Mouse (Mus musculus): ENCODE results near the gene 1110002E22Rik. TPM values are rescaled to one million over a fixed set of nuclear protein-coding genes. Genes with fewer than 3 reads are reported as not detected.

Gene 1110002E22Rik
- polyA plus RNA-seq, 1 experiment from 2014 or later, result 3.2 TPM

- 89% methylated on average over 12 of the region's 12 CpGs for WGBS
- no peak for DNase-seq (ENCODE audit: low spot score)
- Histone ChIP-seq H3K27ac (0 out of 2 replicates have a peak overlapping the region, but pooled peaks have one; percentile 84), H3K4me3 (peak overlapping the region; percentile 51), H3K9me3 (no peaks in the 10 kb centered on the region), H3K27me3 (ENCODE audit: insufficient read depth, poor library complexity, severe bottlenecking) (no peaks in the 10 kb centered on the region), H3K4me1 (peaks cover 89% of the 10 kb centered on the region), H3K36me3 (no peaks in the 10 kb centered on the region; the same call in none of the 2 replicates)
These were observed 3.3 kb downstream of the 1110002E22Rik start for GRCm38 (mm10) chr3:138068103-138068502.

GRCm38 (mm10) chr3:138069756-138070511, 5.1 kb downstream of the 1110002E22Rik start:
- no peaks in the 10 kb centered on the region for H3K9me3 ChIP-seq
- WGBS, result 60% methylated on average over 18 of the region's 18 CpGs
- no peaks in the 10 kb centered on the region for H3K27me3 ChIP-seq (ENCODE audit: insufficient read depth, poor library complexity, severe bottlenecking)
- H3K4me3 ChIP-seq, result peak overlapping the region; percentile 51
- H3K27ac ChIP-seq, result peak overlapping the region; percentile 84
- no peaks in the 10 kb centered on the region; the same call in none of the 2 replicates for H3K36me3 ChIP-seq
- H3K4me1 ChIP-seq, result peaks cover 77% of the 10 kb centered on the region
- DNase-seq (ENCODE audit: low spot score), result no peak

GRCm38 (mm10) chr3:138071004-138071403, 6.2 kb downstream of the 1110002E22Rik start:
- 4% methylated on average over 1 of the region's 1 CpGs for WGBS
- Histone ChIP-seq H3K36me3 (no peaks in the 10 kb centered on the region; the same call in none of the 2 replicates), H3K4me3 (peak overlapping the region; percentile 51; the same call in 1 of the 2 replicates), H3K27ac (peak overlapping the region; percentile 84), H3K4me1 (peaks cover 66% of the 10 kb centered on the region), H3K27me3 (ENCODE audit: insufficient read depth, poor library complexity, severe bottlenecking) (no peaks in the 10 kb centered on the region), H3K9me3 (no peaks in the 10 kb centered on the region)
- no peak for DNase-seq (ENCODE audit: low spot score)

GRCm38 (mm10) chr3:138071476-138072073, 6.7 kb downstream of the 1110002E22Rik start:
- H3K4me3 ChIP-seq, result peak overlapping the region; percentile 51
- H3K27me3 ChIP-seq (ENCODE audit: insufficient read depth, poor library complexity, severe bottlenecking), result no peaks in the 10 kb centered on the region
- DNase-seq (ENCODE audit: low spot score), result no peak
- peaks cover 60% of the 10 kb centered on the region for H3K4me1 ChIP-seq
- no peaks in the 10 kb centered on the region for H3K9me3 ChIP-seq
- H3K36me3 ChIP-seq, result no peaks in the 10 kb centered on the region; the same call in none of the 2 replicates
- H3K27ac ChIP-seq, result peak overlapping the region; percentile 84
- WGBS, result 64% methylated on average over 10 of the region's 10 CpGs

GRCm38 (mm10) chr3:138074214-138074613, 9.4 kb downstream of the 1110002E22Rik start:
- WGBS, result 91% methylated on average over 1 of the region's 1 CpGs
- Histone ChIP-seq H3K9me3 (no peaks in the 10 kb centered on the region), H3K4me1 (peaks cover 36% of the 10 kb centered on the region), H3K36me3 (no peaks in the 10 kb centered on the region), H3K27ac (no peak overlapping the region), H3K27me3 (ENCODE audit: insufficient read depth, poor library complexity, severe bottlenecking) (no peaks in the 10 kb centered on the region), H3K4me3 (no peak overlapping the region)
- no peak for DNase-seq (ENCODE audit: low spot score)

GRCm38 (mm10) chr3:138075209-138075608, 10.4 kb downstream of the 1110002E22Rik start:
- no peak for DNase-seq (ENCODE audit: low spot score)
- Histone ChIP-seq H3K36me3 (no peaks in the 10 kb centered on the region), H3K4me1 (peaks cover 26% of the 10 kb centered on the region), H3K4me3 (no peak overlapping the region), H3K27ac (peak overlapping the region; percentile 50; the same call in 1 of the 2 replicates), H3K27me3 (ENCODE audit: insufficient read depth, poor library complexity, severe bottlenecking) (no peaks in the 10 kb centered on the region), H3K9me3 (no peaks in the 10 kb centered on the region)
- 74% methylated on average over 8 of the region's 8 CpGs for WGBS

- DNase-seq (ENCODE audit: low spot score), result no peak
- Histone ChIP-seq H3K36me3 (no peaks in the 10 kb centered on the region), H3K4me3 (no peak overlapping the region), H3K9me3 (no peaks in the 10 kb centered on the region), H3K4me1 (peaks cover 7% of the 10 kb centered on the region; the same call in 1 of the 2 replicates), H3K27me3 (ENCODE audit: insufficient read depth, poor library complexity, severe bottlenecking) (no peaks in the 10 kb centered on the region), H3K27ac (no peak overlapping the region)
- 82% methylated on average over 11 of the region's 11 CpGs for WGBS
These were observed 12.9 kb downstream of the 1110002E22Rik start for GRCm38 (mm10) chr3:138077476-138078340.

- Histone ChIP-seq H3K4me1 (peaks cover 14% of the 10 kb centered on the region), H3K27me3 (ENCODE audit: insufficient read depth, poor library complexity, severe bottlenecking) (no peaks in the 10 kb centered on the region), H3K36me3 (no peaks in the 10 kb centered on the region), H3K9me3 (no peaks in the 10 kb centered on the region), H3K4me3 (no peak overlapping the region), H3K27ac (no peak overlapping the region)
- 42% methylated on average over 1 of the region's 1 CpGs for WGBS
- no peak for DNase-seq (ENCODE audit: low spot score)
These were observed 13.8 kb downstream of the 1110002E22Rik start for GRCm38 (mm10) chr3:138078701-138079100.

GRCm38 (mm10) chr3:138083073-138083637, 18.3 kb downstream of the 1110002E22Rik start:
- Histone ChIP-seq H3K36me3 (no peaks in the 10 kb centered on the region), H3K27me3 (ENCODE audit: insufficient read depth, poor library complexity, severe bottlenecking) (no peaks in the 10 kb centered on the region), H3K4me3 (no peak overlapping the region), H3K27ac (peak overlapping the region; percentile 47; the same call in 1 of the 2 replicates), H3K4me1 (peaks cover 19% of the 10 kb centered on the region), H3K9me3 (no peaks in the 10 kb centered on the region)
- DNase-seq (ENCODE audit: low spot score), result no peak
- 87% methylated on average over 1 of the region's 1 CpGs for WGBS

- H3K4me1 ChIP-seq, result peaks cover 19% of the 10 kb centered on the region
- H3K9me3 ChIP-seq, result no peaks in the 10 kb centered on the region
- H3K27ac ChIP-seq, result peak overlapping the region; percentile 53; the same call in 1 of the 2 replicates
- WGBS, result 64% methylated on average over 4 of the region's 4 CpGs
- DNase-seq (ENCODE audit: low spot score), result no peak
- no peaks in the 10 kb centered on the region for H3K27me3 ChIP-seq (ENCODE audit: insufficient read depth, poor library complexity, severe bottlenecking)
- no peaks in the 10 kb centered on the region for H3K36me3 ChIP-seq
- H3K4me3 ChIP-seq, result no peak overlapping the region
These were observed 19.0 kb downstream of the 1110002E22Rik start for GRCm38 (mm10) chr3:138083896-138084295.

GRCm38 (mm10) chr3:138095301-138095700, 30.4 kb downstream of the 1110002E22Rik start:
- 69% methylated on average over 3 of the region's 3 CpGs for WGBS
- no peak for DNase-seq (ENCODE audit: low spot score)
- no peak overlapping the region for H3K27ac ChIP-seq

GRCm38 (mm10) chr3:138095718-138096117, 30.9 kb downstream of the 1110002E22Rik start:
- H3K9me3 ChIP-seq, result no peaks in the 10 kb centered on the region
- H3K4me1 ChIP-seq, result peaks cover 22% of the 10 kb centered on the region; the same call in 1 of the 2 replicates
- WGBS, result 81% methylated on average over 10 of the region's 10 CpGs
- DNase-seq (ENCODE audit: low spot score), result no peak
- H3K4me3 ChIP-seq, result no peak overlapping the region
- H3K27me3 ChIP-seq (ENCODE audit: insufficient read depth, poor library complexity, severe bottlenecking), result no peaks in the 10 kb centered on the region
- no peak overlapping the region for H3K27ac ChIP-seq
- H3K36me3 ChIP-seq, result no peaks in the 10 kb centered on the region

More at GRCm38 (mm10) chr3:138095301-138095700, 30.4 kb downstream of the 1110002E22Rik start:
- no peak overlapping the region for H3K4me3 ChIP-seq
- H3K9me3 ChIP-seq, result no peaks in the 10 kb centered on the region
- H3K4me1 ChIP-seq, result peaks cover 22% of the 10 kb centered on the region; the same call in 1 of the 2 replicates
- no peaks in the 10 kb centered on the region for H3K36me3 ChIP-seq
- no peaks in the 10 kb centered on the region for H3K27me3 ChIP-seq (ENCODE audit: insufficient read depth, poor library complexity, severe bottlenecking)
